Mouse (Mus musculus): ENCODE results near the gene Serinc3.

The Serinc3 gene

DNA sequence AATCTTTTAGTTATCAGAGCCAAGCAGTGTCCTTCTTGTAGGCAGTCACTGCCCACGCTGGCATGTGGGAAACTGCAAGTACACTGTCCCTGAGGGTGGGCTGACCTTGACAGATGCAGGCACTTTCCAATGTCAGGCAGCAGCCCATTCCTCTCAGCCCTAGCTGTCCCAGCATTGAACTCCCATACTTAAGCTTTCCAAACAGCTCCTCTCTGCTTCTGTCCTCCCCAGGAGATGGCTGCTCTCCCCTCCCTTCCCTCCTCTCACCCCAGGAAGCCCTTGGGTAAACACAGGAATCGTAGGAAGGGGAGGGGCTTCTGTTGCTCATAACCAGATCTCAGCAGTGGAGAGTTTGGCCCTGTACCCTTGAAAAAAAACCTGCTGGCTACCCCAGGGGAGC, 49.8 kb downstream of the Serinc3 start:
- DNase-seq (ENCODE audit: low spot score in 2 of 2): no peak

DNA sequence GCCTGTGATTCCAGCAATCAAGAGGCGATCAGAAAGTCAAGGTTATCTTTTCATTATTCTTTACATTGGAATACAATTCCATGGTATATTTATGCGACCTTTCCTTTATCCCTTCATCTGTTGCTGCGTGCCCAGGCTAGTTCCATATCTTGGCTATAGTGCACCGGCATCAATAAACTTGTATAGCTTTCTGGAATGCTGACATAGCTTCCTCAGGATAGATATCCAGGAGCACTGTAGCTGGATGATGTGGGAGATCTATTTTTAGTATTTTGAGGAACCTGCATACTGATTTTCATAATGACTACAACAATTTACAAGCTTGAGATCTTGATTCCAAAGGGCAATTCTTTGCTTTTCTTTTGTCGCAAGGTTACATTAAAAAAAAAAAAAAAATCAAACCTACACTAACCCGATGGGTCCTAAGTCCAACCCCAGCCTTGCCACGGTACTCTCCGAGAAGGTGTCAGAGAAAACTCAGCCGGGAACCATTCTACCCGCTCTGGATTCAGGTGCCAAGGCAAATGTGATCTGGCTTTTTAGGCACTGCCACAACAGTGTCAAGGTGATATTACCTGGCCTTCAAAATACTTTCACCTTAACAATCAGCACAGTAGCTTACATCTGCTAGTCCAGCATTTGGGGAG, 51.2 kb downstream of the Serinc3 start:
- no peak for DNase-seq (ENCODE audit: low spot score in 2 of 2)

DNA sequence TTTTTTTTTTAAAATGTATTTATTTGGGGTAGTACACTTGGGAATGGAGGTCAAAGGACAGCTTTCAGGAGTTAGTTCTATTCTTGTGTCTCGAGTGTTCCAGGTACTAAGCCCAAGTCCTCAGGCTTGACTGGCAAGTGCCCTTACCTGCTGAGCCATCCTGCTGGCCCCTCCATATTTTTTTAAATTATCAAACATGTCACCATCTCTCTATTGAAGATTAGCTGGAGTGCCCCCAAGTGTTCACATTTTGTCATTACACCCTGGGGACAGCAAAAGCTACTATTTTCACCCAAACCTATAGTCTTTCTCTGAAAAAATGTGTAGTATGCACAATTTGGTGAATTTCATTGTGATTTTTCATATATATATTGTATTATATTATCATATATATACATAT, 52.8 kb downstream of the Serinc3 start:
- DNase-seq (ENCODE audit: low spot score in 2 of 2): no peak

DNA sequence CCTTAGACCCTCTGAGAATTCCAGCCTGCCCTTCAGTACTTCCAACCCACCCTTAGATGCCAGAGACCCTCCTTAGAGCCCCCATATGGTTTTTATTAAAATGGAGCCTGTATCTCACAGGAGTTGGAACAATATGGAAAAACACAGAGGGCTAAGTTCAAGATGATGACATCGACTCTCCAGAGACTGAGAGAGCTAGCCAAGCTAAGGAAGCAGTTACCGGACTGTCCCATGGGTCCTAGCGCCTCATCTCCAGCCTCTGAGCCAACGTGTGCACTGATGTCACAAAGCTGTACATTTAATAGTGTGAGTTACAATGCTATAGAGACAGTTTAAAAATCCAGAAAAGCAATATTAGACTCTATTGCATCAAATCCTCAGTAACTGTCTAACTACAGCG, 53.9 kb downstream of the Serinc3 start:
- no peak for DNase-seq (ENCODE audit: low spot score in 2 of 2)

DNA sequence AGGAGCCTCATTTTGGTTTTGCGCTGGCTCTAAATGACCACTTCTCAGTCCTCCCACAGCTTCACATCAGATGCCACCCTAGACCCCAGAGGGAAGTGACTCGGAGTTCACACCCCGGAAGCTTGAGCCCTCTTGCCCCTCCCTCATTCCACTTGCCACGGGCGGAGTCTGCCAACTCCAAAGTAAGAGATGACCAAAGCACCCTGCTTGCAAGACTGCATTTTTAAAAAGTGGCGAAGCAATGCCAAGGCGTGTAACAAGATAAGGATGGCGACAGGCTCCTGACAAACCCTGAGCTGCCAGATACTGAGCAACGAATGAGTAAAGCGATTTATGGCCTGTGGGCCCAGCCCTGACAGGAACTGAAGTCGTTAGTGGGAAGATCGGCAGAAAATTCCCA, 54.7 kb downstream of the Serinc3 start:
- DNase-seq (ENCODE audit: low spot score in 2 of 2): no peak

DNA sequence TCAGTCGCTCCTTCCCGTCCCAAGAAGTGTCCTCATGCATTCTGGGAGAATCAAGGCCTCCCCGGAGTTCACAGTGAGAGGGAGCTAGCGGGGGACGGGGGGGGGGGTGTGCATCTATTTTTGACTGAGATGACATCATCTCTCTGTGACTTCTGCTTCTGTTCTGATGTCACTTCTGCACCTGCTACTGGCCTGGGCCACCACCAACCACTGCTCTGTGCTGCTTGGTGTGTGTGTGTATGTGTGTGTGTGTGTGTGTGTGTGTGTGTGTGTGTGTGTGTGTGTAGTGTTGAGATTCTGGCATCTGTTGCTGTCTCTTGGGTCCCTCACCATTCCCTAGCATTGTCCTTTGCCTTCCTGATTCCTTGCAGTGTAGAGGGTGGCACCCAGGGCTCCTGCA, 57.4 kb downstream of the Serinc3 start:
- no peak for DNase-seq (ENCODE audit: low spot score in 2 of 2)

DNA sequence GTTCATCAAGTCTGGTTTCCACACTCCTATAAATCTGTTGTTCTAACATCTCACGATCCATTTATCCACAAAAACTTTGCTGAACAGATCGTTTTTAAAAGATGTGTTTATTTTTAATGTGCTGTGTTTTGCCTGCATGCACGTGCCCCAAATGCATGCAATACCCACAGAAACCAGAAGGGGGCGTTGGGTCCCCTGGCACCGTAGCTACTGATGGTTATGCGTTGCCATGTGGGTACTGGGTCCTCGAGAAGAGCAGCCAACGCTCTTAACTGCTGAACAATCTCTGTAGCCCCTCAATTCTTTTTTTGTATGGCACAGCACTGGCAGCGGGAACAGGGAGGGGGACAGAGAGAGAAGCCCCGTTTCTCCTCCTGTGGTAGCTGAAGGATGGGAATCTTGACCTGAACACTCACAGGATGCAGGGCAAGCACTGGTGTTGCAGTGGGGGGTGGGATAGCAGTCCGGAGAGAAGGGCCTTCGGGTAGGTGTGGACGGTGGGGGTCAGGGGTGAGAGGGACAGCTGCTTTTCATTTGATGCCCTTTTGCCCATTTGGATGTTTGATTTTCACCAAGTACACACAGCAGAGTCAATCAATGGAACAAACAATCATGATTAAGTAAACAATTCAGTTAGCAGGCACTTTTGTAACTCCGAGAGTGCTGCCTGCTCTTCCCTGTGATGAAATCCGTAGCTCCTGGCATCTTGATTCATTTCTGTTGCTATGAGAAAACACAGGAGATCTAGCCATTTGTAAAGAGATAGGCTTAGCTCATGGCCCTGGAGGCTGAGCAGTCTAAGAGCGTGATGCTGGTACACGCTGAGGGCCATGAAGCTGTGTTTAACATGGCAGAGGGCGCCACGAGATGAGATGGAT, 58.3 kb downstream of the Serinc3 start:
- DNase-seq (ENCODE audit: low spot score in 2 of 2): peak in 1 of 2 experiments; percentile 61

DNA sequence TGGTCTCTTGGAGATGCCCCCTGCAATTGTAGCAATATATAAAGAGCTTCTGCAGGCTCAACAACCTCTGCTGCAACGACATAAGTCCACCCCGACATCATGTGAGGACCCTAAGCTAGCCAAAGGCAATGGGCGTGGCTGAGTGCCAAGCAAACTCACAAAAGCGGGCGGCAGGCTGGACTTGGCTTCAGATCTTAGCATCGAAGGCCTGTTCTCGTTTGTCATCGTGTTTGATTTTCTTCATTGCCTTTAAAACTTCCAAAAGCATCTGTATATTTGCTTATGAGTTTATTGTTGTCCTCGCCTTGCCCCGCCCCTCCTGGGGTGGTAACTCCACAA, 60.9 kb downstream of the Serinc3 start:
- DNase-seq (ENCODE audit: low spot score in 2 of 2): no peak

DNA sequence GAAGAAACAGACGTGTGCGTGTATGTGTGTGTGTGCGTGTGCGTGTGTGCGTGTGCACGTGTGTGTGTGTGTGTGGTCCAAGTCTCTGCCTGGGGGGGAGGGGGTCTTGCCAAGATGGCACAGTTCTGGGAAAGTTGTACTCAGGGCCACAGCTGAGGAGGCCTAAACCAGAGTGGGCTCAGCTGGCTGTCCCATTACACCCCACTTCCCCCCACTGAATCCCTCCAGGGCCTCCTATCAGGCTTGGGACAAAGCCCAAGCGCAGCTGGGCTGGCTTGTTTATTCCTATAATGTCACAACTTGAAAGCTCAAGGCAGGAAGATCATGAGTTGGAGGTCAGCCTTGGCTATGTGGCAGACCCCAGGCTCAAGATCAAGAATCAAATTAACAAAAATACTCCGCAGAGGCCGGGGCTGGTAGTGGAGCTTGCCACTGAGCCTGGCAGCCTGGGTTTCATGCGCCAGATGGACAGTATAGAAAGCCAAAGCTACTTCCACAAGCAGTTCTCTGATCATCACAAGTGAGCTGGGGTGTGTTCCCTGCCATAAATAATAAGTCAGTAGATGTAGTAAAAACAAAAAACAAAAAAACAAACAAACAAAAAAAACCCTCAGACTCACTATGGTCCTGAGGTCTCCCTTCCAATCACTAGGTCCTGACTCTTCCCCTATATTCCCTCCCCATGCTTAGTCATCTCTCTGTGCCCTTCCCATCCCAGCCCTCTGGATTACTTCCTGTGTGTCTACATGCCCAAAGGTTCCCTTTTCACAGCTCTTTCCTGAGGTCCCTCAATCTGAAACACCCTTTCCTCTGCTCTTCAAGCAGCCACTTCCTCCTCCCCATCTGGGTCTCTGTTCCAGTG, 61.5 kb downstream of the Serinc3 start:
- DNase-seq (ENCODE audit: low spot score in 2 of 2): no peak

DNA sequence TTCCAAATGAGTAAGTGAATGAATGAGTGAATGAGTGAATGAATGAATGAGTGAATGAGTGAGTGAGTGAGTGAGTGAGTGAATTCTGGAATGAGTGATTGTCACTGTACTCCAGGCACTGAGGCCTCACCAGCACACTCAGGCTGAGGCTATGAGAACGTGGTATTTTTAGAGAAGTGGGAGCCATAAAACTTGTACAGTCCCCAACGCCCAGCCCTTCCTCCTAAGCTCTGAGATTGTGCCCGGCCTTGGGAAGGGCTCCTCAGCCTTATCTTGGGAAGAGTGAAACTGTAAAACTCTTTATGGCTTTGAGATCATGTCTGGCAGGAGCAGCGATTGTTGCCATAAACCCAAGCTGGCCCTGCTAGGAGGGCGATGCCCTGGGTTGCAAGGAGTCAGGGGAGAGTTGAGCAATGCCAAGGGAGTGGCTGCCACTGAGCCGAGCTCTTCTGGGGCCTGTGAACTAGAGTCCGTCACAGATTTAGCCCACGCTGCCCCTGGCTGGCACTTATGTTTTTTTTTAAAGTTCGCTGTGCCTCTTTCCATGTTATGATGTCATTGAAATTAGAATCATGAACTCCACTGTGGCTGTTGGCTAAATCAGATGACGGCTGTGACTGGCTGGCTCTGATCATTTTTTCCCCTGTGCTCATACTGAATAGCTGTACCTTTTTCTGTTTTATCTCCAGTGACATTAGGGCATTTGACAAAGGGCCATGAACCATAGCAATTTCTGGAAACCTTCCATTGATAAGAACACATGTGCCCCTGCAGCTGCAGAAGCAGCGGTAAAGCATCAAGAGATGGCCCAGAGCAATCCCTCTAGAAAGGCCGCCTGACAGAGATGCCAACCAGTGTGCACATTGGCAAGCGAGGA, 64.6 kb downstream of the Serinc3 start:
- DNase-seq (ENCODE audit: low spot score in 2 of 2): no peak

DNA sequence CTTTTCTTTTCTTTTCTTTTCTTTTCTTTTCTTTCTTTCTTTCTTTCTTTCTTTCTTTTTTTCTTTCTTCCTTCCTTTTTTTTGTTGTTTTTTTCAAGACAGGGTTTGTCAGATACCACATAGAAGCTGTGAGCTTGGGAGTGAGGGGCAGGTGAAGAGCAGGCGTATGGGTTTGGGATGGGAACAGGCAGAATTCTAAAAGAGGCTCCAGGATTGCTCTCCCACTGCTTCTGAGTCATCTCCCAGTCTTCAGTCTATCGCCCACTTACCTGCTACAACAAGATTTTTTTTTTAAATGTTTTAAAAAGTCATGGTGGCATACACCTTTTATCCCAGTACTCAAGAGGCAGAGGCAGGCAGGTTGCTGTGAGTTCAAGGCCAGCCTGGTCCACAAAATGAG, 66.9 kb downstream of the Serinc3 start:
- DNase-seq (ENCODE audit: low spot score in 2 of 2): no peak

DNA sequence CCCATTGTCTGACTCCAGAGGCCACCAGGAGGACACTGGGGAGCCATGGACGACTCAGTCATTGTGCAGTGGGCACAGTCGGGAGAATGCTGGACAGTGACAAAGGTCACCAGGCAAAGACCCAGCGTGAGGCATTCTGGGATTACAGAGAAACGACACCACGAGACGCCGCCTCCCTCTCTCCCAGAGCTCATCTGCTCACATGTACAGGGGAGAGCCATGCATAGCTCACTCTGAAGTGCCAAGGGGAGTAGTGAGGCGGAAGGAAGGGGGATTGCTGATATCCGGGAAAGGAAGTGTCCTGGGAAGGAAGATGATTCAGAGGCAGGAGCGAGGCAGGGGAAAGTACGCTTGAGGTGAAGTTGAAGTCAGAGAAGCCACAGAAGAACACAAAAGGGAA, 69.7 kb downstream of the Serinc3 start:
- no peak for DNase-seq (ENCODE audit: low spot score in 2 of 2)

DNA sequence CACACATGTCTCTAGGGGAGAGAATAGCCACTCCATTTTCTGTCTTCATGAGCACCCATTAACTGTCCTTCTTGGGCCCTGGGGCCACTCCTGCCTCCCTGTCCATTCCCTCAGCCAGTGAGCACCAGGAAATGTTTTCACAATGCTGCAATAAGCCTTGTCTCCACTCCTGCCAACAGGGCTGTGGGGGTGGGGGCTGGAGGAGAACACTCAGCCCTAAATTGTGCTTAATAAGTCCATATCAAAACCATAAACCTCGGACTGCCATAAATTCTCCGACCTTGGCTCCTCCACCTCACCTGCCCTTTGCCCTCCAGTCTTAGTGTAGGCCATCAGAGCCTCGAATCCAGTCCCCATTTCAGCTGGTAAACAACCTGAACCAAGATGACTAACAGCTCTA, 70.6 kb downstream of the Serinc3 start:
- DNase-seq (ENCODE audit: low spot score in 2 of 2): no peak
